Mouse (Mus musculus) lung, embryonic 14.5 days (tissue): ENCODE data around the gene Prok1. TPM values are rescaled to one million over a fixed set of nuclear protein-coding genes. Genes with fewer than 3 reads are reported as not detected.

Source experiments
- ATAC-seq: fragments of 200-750 bp; cut with Nextera tagmentation; 2 replicates; pipeline ENCODE4 v1.8.0; 2017; ENCODE audit warnings: mild to moderate bottlenecking, moderate TSS enrichment, moderate library complexity; ENCODE audit not compliant: insufficient read depth
- DNase-seq: peaks from one replicate; pipeline ENCODE4 v3.0.0-alpha.2; 2015
- H3K27ac ChIP-seq: fragments of 300-500 bp; sonication (generic); 2 replicates; pipeline ENCODE4 v1.5.1; 2014; ENCODE audit warnings: low read depth, mild to moderate bottlenecking, moderate library complexity
- H3K27me3 ChIP-seq: fragments of 300-500 bp; sonication (generic); 2 replicates; pipeline ENCODE4 v1.6.1; 2014; ENCODE audit warnings: low read length, control low read depth; ENCODE audit not compliant: insufficient read depth
- H3K36me3 ChIP-seq: fragments of 300-500 bp; sonication (generic); 2 replicates; pipeline ENCODE4 v1.6.1; 2014; ENCODE audit warnings: control low read depth; ENCODE audit not compliant: insufficient read depth
- H3K4me1 ChIP-seq: fragments of 300-500 bp; sonication (generic); 2 replicates; pipeline ENCODE4 v1.6.1; 2014; ENCODE audit warnings: antibody characterized with exemption, control low read depth; ENCODE audit not compliant: insufficient read depth
- H3K4me2 ChIP-seq: fragments of 300-500 bp; sonication (generic); 2 replicates; pipeline ENCODE4 v1.6.1; 2014; ENCODE audit warnings: mild to moderate bottlenecking
- H3K4me3 ChIP-seq: fragments of 300-500 bp; sonication (generic); 2 replicates; pipeline ENCODE4 v1.5.1; 2014; ENCODE audit warnings: low read depth, low read length
- H3K9ac ChIP-seq: fragments of 300-500 bp; sonication (generic); 2 replicates; pipeline ENCODE4 v1.6.1; 2014
- H3K9me3 ChIP-seq: fragments of 300-500 bp; sonication (generic); 2 replicates; pipeline ENCODE4 v1.6.1; 2016; ENCODE audit warnings: low read depth, low read length, control low read depth
- CTCF ChIP-seq: IDR thresholded peaks from 2 replicates; pipeline ENCODE4 v1.5.1; 2016; ENCODE audit warnings: antibody characterized with exemption, low read depth
- WGBS: fragments of 180-500 bp; shearing (Covaris S2); extraction: QIAGEN DNeasy Blood & Tissue Kit; methylation state at CpG from one replicate; pipeline ENCODE4 v1.1.7; 2014; 5-methylcytosine and 5-hydroxymethylcytosine counted together
- polyA plus RNA-seq: library from polyadenylated mRNA; unstranded; fragments of >200 nt; fragmentation: Nextera tagmentation; extraction: Ambion mirVana; gene quantifications from 2 replicates; pipeline ENCODE4 v1.2.1, GENCODE M21; 2014

Gene Prok1
- polyA plus RNA-seq, 1 experiment from 2014 or later, result 0.12 TPM

DNA sequence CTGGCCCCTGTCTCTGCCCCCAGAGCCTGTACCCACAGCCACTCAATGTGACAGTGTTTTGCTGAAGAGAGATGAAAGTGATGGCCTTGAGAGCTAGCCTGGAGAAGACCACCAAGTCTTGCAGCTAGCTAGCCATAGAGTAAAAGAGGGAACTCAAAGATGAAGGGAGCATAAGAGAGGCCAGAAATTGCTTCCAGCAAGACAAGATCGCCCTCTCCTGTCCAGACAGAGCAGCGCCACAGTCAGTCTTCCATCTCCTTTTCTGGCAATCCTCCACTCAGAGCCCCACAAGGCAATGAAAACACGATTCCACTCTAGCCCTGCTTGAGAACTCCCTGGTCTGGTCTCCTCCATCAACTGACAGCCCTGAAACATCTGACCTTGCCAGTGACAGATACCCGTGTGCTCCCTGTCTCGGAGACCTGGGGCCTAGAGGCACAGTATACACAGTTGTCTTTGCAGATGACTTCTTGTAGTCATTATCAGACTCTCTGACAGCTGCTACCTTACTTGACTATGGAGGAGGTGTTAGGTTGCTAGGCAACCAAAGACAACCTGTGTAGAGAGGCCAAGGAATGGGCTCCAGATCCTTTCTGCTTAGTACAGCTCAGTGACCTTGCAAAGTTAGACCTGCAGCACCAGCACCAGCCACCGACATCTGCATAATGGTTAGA is 51.1 kb downstream of the Prok1 start:
- Histone ChIP-seq H3K4me2 (no peak overlapping the region), H3K4me1 (no peaks in the 10 kb centered on the region), H3K9me3 (no peaks in the 10 kb centered on the region), H3K36me3 (no peaks in the 10 kb centered on the region), H3K27ac (no peak overlapping the region), H3K27me3 (no peaks in the 10 kb centered on the region), H3K4me3 (no peak overlapping the region), H3K9ac (no peak overlapping the region)
- peak; percentile 80 for TF ChIP-seq CTCF
- ATAC-seq, result peak; percentile 56; the same call in 1 of the 2 replicates
- 29% methylated on average over 6 of the region's 6 CpGs for WGBS
- peak; percentile 75 for DNase-seq

DNA sequence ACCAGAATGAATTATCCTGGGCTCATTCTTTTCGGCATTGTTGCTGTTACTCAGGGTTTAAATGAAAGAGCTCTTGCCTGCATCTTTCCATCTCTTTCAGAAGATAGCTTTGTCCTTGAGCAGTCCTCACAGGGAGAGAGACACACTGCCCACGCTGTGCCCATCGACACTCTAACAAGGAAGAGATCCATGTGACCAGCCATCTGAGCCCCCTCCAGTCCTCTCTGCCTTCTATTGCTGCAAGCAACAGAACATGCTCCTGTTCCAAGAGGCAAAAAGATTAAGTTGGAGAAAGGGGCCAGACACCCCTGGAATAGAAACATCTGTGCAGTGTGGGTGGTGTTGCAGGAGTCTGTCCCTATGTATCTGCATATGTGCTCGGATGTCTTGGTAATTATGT is 52.5 kb downstream of the Prok1 start:
- Histone ChIP-seq H3K27me3 (no peaks in the 10 kb centered on the region), H3K4me1 (no peaks in the 10 kb centered on the region), H3K36me3 (no peaks in the 10 kb centered on the region), H3K4me3 (no peak overlapping the region), H3K9ac (no peak overlapping the region), H3K9me3 (no peaks in the 10 kb centered on the region), H3K27ac (no peak overlapping the region), H3K4me2 (no peak overlapping the region)
- 75% methylated on average over 4 of the region's 4 CpGs for WGBS
- no peak for ATAC-seq
- DNase-seq, result no peak
- TF ChIP-seq CTCF, result no peak

DNA sequence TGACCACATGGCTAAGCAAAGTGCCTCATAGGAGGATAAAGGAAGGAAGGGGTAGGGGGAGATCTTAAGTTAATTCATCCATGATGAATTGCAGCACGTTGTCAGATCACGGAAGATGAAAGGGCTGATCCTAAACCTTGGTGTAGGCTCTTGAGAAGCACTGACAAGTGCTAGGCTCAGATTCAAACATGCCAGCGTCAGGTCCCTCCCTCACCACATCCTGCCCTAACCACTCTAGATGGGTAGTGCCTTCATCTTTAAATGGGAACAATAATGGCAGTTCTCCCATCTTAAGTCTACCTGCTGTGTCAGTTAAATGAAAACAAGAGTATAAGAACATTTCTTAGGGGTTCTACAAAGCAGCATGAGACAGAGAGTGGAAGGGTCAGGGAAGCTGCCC is 53.9 kb downstream of the Prok1 start:
- TF ChIP-seq CTCF, result no peak
- 65% methylated on average over 3 of the region's 3 CpGs for WGBS
- Histone ChIP-seq H3K9ac (no peak overlapping the region), H3K4me1 (no peaks in the 10 kb centered on the region), H3K27ac (no peak overlapping the region), H3K36me3 (no peaks in the 10 kb centered on the region), H3K9me3 (no peaks in the 10 kb centered on the region), H3K4me2 (no peak overlapping the region), H3K27me3 (no peaks in the 10 kb centered on the region), H3K4me3 (no peak overlapping the region)
- ATAC-seq (no peak), DNase-seq (no peak)

DNA sequence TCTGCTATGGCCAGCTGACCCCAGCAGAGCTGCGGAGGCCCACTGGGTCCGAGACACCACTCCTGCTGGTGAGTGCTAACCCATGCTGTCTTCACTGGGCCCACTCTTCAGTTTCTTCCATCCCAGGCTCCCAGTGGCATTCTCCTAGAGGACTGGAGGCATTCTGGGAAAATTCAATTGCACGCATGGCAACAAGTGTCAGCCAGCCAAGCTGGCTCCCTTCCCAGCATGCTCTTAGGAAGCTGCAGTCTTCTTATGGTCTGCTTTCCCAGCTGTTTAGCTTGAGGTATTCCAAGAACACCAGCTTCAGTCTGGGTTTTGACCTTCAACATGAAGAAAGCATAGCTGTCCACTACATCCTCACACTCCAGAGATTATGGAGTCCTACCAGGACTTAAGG is 56.3 kb downstream of the Prok1 start:
- H3K27me3 ChIP-seq, result no peaks in the 10 kb centered on the region
- H3K36me3 ChIP-seq, result no peaks in the 10 kb centered on the region
- peak; percentile 37 for DNase-seq
- H3K9me3 ChIP-seq, result no peaks in the 10 kb centered on the region
- TF ChIP-seq CTCF, result no peak
- H3K4me3 ChIP-seq, result no peak overlapping the region
- no peak overlapping the region for H3K9ac ChIP-seq
- ATAC-seq, result no peak
- no peak overlapping the region for H3K27ac ChIP-seq
- no peak overlapping the region for H3K4me2 ChIP-seq
- 72% methylated on average over 3 of the region's 3 CpGs for WGBS
- H3K4me1 ChIP-seq, result no peaks in the 10 kb centered on the region

Other genes with a start within 250 kb of the Prok1 start
- 2.9 and 4.5 TPM in 2 replicates for gene Kcna3, start 203.5 kb downstream of the Prok1 start, polyA plus RNA-seq
- 0.42 and 0.51 TPM in 2 replicates for gene Kcna2, start 138.6 kb downstream of the Prok1 start, polyA plus RNA-seq
- gene Kcna10, start 56.7 kb downstream of the Prok1 start, polyA plus RNA-seq, result not detected in 2 replicates
- 139 and 158 TPM in 2 replicates for gene Cym, start 18.0 kb downstream of the Prok1 start, polyA plus RNA-seq
- gene A630076J17Rik, start 9.1 kb downstream of the Prok1 start, polyA plus RNA-seq, result 0.43 and 0.54 TPM in 2 replicates
- 184 and 195 TPM in 2 replicates for gene Lamtor5, start 39.2 kb upstream of the Prok1 start, polyA plus RNA-seq
- gene Slc16a4, start 51.5 kb upstream of the Prok1 start, polyA plus RNA-seq, result 3.4 TPM in 2 replicates
- 19.6 and 20.3 TPM in 2 replicates for gene Rbm15, start 94.0 kb upstream of the Prok1 start, polyA plus RNA-seq
- 0.07 and 0.18 TPM in 2 replicates for gene Kcnc4, start 219.8 kb upstream of the Prok1 start, polyA plus RNA-seq